Mouse (Mus musculus): Measurements from ENCODE around the gene Prpf39. TPM values are rescaled to one million over a fixed set of nuclear protein-coding genes. Genes with fewer than 3 reads are reported as not detected.

The Prpf39 gene
- 124 TPM for polyA plus RNA-seq (2017; shearing (Covaris generic))

DNA sequence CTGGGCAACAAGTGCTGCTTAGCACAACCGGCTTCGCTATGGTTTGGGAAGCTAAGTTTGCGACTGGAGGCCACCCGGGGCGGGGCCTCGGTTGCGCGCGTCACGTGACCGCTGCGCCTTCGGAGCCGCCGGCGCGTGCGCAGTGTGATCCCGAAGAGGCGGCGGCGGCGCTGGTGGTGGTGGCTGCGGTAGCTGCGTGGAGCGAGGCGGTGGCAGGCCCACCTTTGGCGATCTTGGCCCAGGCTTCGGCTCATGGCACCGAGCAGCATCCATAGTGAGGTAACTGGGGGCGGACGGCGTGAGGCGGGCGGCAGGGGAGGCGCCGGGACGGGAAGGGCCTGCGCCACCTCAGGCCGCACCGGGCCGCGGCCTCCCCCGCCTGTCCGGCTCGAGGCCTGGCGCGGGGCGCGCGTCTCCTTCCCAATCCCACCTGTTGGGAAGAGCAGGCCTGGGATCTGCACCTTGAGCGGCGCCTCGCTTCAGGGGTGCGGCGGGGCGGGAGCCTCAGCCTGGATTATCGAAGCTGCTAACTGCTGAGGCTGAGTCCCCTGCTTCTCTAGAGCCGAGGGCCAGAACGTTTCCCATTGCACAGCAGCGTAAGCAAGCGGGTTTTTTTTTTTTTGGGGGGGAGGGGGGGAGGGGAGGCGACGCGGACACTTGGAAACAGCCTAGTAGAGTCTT, at the start of gene Prpf39:
TSS of gene Prpf39 (plus strand) at position 144 of the 681 bp plus-strand sequence.

DNA sequence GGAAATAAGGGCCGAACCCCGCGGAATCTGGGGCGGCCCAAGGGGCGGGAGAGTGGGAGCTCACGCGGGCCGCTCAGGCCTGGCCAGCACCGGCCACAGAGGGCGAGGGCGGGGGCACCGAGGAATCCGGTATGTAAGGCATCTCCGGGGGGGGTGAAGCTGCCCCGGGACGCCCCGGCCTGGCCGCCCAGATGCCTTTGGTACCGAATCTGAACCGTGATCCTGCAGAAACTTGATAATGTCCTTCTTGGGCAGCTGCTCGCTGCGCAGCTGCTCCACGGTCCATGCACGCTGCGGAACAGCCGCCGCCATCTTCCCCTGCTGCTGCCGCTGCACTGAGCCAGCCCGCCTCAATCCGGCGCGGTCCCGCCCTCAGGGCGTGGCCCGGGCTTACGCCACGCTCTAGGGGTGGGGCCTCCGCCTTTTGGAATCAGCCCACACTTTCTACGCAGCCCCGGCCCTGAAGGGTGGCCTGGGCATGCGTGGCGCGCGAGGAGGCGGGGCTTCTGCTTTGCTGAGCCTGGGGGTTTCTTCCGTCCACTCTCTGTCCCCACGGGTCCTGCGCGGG, 37.6 kb downstream of the Prpf39 start, which contains the start of gene Fkbp3:
TSS of gene Fkbp3 (minus strand) at position 397 of the 568 bp plus-strand sequence.

DNA sequence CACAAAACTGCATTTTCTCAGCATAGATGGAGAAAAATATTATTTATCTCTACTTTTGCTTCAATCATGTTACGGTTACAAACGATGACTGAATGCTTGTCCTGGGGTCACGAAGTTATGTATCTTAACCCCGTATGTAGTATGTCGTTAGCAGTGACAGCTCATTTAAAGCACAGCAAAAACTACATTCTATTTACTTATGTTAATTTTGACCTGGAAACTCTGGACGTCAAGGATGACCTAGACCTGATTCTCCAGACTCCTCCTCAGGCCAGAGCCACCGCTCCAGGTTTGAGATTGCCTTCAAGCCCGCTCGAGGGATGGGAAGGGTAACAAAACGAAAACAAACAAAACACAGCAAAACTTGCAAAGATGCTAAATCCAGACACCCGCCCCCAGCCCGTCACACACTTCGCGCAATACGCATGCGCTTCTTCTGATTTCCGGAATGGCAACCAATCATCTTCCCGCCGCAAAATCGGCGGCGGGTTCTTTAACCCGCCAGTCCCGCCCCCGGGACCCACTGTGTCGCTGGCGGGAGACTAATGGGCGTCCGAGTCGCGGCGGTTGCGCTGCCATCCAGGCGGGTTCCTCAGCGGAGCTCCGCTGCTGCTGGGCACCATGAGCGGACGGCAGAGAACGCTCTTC, 39.1 kb downstream of the Prpf39 start, which contains the start of gene Fancm:
TSS of gene Fancm (plus strand) at position 519 of the 648 bp plus-strand sequence.

Other genes with a start within 250 kb of the Prpf39 start
- 0.41 TPM for gene Gm527, start 118.4 kb upstream of the Prpf39 start, polyA plus RNA-seq (2017; shearing (Covaris generic))
- 31.0 TPM for gene Klhl28, start 70.8 kb upstream of the Prpf39 start, polyA plus RNA-seq (2017; shearing (Covaris generic))
- gene Togaram1, start 70.5 kb upstream of the Prpf39 start, polyA plus RNA-seq (2017; shearing (Covaris generic)): 44.6 TPM
- 262 TPM for gene Fkbp3, start 37.7 kb downstream of the Prpf39 start, polyA plus RNA-seq (2017; shearing (Covaris generic))
- gene Fancm, start 39.3 kb downstream of the Prpf39 start, polyA plus RNA-seq (2017; shearing (Covaris generic)): 4.6 TPM
- gene Mis18bp1, start 136.3 kb downstream of the Prpf39 start, polyA plus RNA-seq (2017; shearing (Covaris generic)): 1.9 TPM
- not detected for gene Wdr20rt, start 189.2 kb downstream of the Prpf39 start, polyA plus RNA-seq (2017; shearing (Covaris generic))

Data from CD4-positive, CD25-positive, alpha-beta regulatory T cell, adult 9 weeks (primary cell).